Mouse (Mus musculus) small intestine, adult 2 months (tissue): ENCODE measurements around the gene Cmpk1.

ENCODE experiments used
- CTCF ChIP-seq: fragments of 200-500 bp; IDR thresholded peaks from 2 replicates; pipeline ENCODE4 v1.5.1; 2012; ENCODE audit warnings: low read depth, mild to moderate bottlenecking, control low read depth, inconsistent platforms, low read length, moderate library complexity, mixed read lengths; ENCODE audit not compliant: insufficient replicate concordance, insufficient read length; ENCODE audit errors: extremely low read depth
- POLR2A ChIP-seq: fragments of 200-500 bp; IDR thresholded peaks from 2 replicates; pipeline ENCODE4 v1.6.1; 2012; ENCODE audit warnings: low read depth, mild to moderate bottlenecking, control low read depth, inconsistent platforms, low read length, moderate library complexity

DNA sequence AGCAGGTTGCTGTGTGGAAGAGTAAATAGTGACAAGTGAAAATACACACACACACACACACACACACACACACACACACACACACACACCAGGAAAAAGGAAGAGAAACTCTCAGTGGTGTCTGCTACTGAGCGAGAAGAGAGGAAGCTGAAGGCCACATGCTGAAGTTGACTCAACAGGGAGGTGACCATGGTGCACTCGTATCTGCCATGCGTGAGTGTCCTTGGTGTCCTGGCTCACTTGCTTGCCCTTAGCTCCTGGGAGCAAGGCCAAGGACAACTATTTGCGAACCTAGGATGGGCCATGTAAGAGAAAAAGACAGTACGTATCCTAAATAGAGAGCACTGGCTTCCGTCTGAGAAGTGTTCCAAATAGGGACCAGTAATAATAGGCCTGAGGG, 52.9 kb downstream of the Cmpk1 start:
- TF ChIP-seq POLR2A: no peak
- no peak for TF ChIP-seq CTCF
